Mouse (Mus musculus) midbrain, embryonic 15.5 days (tissue): ENCODE results near the gene Hoxc9. TPM values are rescaled to one million over a fixed set of nuclear protein-coding genes. Genes with fewer than 3 reads are reported as not detected.
A peak's percentile ranks its signal among the peaks of the same experiment; 100 is the strongest.

Source experiments
- ATAC-seq: fragments of 200-750 bp; cut with Nextera tagmentation; replicated peaks from 2 replicates; pipeline ENCODE4 v1.8.0; 2017; ENCODE audit warnings: moderate TSS enrichment
- H3K27ac ChIP-seq: fragments of 300-500 bp; sonication (generic); 2 replicates; pipeline ENCODE4 v1.5.1; 2015; ENCODE audit warnings: mild to moderate bottlenecking, inconsistent platforms
- H3K27me3 ChIP-seq: fragments of 300-500 bp; sonication (generic); replicated peaks from 2 replicates; pipeline ENCODE4 v1.6.1; 2015; ENCODE audit warnings: inconsistent platforms
- H3K36me3 ChIP-seq: fragments of 300-500 bp; sonication (generic); replicated peaks from 2 replicates; pipeline ENCODE4 v1.6.1; 2015; ENCODE audit warnings: inconsistent platforms
- H3K4me1 ChIP-seq: fragments of 300-500 bp; sonication (generic); 2 replicates; pipeline ENCODE4 v1.6.1; 2015; ENCODE audit warnings: inconsistent platforms
- H3K4me2 ChIP-seq: fragments of 300-500 bp; sonication (generic); 2 replicates; pipeline ENCODE4 v1.6.1; 2015; ENCODE audit warnings: inconsistent platforms, mild to moderate bottlenecking, moderate library complexity
- H3K4me3 ChIP-seq: fragments of 300-500 bp; sonication (generic); 2 replicates; pipeline ENCODE4 v1.5.1; 2015; ENCODE audit warnings: mild to moderate bottlenecking, inconsistent platforms
- H3K9ac ChIP-seq: fragments of 300-500 bp; sonication (generic); 2 replicates; pipeline ENCODE4 v1.6.1; 2015; ENCODE audit warnings: mild to moderate bottlenecking, inconsistent platforms
- H3K9me3 ChIP-seq: fragments of 300-500 bp; sonication (generic); 2 replicates; pipeline ENCODE4 v1.6.1; 2016; ENCODE audit warnings: inconsistent platforms
- WGBS: fragments of 180-500 bp; shearing (Covaris S2); methylation state at CpG from one replicate; pipeline ENCODE4 v1.1.7; 2015; ENCODE audit warnings: mixed read lengths; 5-methylcytosine and 5-hydroxymethylcytosine counted together
- polyA plus RNA-seq: library from polyadenylated mRNA; unstranded; fragments of >200 nt; fragmentation: Nextera tagmentation; extraction: Ambion mirVana; gene quantifications from 2 replicates; pipeline ENCODE4 v1.2.1, GENCODE M21; 2015

The Hoxc9 gene
- polyA plus RNA-seq, 1 experiment from 2014 or later, result not detected

DNA sequence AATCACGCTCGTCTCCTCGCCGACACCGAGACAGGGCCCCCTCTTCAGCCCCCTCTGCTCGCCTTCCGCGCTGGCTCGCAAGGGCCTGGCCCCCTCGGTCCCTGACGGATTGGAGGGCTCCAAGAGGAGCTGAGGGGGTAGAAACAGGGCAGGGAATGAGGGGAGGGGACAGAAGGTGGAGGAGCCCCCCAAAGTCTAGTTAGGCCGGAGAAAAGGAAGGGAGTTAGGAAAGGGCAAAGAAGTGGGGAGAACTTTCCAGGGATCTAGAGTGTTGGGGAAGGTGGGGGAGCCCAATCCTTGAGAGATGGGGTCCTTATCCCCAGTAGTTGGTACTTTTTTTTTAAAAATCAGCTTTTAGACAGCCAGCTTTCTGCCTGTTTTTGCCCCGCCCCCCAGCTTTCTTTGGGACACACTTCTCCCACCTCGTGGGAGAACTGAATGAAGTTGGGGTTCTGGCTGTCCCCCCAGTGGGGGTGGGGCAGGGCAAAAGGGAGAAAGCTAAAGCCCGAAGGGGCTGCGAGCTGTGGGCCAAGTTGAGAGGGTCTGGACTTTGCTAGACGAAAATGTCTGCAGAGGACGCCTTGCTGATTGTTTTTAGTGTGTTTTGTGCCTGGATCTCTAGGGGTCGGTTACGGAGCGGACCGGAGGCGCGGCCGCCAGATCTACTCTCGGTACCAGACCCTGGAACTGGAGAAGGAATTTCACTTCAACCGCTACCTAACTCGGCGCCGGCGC is 34.0 kb downstream of the Hoxc9 start:
- Histone ChIP-seq H3K27me3 (peaks cover 98% of the 10 kb centered on the region), H3K9me3 (no peaks in the 10 kb centered on the region), H3K4me1 (peaks cover 7% of the 10 kb centered on the region; the same call in 1 of the 2 replicates), H3K27ac (no peak overlapping the region), H3K4me2 (no peak overlapping the region), H3K9ac (no peak overlapping the region), H3K36me3 (no peaks in the 10 kb centered on the region), H3K4me3 (no peak overlapping the region)
- ATAC-seq, result no peak
- WGBS, result under 1% methylated on average over 31 of the region's 31 CpGs

DNA sequence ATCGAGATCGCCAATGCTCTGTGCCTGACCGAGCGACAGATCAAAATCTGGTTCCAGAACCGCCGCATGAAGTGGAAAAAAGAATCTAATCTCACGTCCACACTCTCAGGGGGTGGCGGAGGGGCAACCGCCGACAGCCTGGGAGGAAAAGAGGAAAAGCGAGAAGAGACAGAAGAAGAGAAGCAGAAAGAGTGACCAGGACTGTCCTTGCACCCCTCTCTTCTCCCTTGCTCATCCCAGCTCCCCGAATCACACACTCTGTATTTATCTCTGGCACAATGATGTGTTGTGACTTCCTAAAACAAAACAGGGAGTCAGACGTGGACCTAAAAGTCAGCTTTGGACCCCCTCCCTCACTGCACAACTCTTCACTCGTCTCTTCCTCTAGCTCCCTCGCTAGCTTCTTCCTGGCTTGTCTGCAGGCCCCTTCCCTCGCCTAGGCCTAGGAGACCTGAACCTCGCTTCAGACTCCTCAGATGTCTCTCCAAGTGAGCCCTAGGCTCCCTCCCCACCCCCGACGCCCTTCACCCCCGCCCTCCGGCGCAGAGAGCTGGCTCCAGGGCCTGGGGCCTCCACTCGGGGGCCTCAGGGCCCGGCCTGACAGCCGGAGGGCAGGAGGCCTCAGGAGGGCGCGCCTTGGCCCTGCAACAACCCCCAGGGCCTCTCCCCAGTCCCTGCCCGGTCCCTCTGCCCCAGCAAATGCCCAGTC is 34.8 kb downstream of the Hoxc9 start:
- ATAC-seq, result no peak
- Histone ChIP-seq H3K36me3 (no peaks in the 10 kb centered on the region), H3K9me3 (no peaks in the 10 kb centered on the region), H3K9ac (no peak overlapping the region), H3K4me3 (no peak overlapping the region), H3K4me2 (no peak overlapping the region), H3K27me3 (peaks cover 98% of the 10 kb centered on the region), H3K4me1 (peaks cover 7% of the 10 kb centered on the region; the same call in 1 of the 2 replicates), H3K27ac (no peak overlapping the region)
- 1% methylated on average over 28 of the region's 28 CpGs for WGBS

DNA sequence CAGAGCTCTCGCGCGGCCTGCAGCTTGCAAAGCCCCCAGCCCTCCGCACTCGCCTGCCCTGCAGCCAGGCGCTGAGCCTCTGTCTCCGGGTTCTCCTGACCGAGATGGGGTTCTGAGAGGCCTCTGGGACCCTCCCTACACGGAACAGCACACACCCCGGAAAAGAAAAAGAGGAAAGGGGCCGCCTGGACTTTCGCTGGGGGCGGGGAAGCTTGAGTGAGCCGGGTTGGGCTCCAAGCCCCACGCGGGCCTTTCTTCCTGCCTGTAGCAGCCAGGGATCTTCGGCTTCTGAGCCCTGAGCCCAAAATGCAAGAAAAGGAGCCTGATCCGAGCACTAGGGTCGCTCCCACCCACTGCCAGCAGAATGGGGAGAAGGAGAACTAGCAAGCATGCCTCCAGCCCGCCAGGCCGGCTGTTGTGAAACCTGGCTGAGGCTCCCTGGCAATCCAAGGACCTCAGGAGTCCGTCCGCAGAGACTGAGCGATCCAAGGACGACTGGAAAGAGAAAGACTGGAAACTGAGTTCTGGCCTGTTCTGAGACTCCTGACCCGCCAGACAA is 35.8 kb downstream of the Hoxc9 start:
- no peaks in the 10 kb centered on the region for H3K36me3 ChIP-seq
- ATAC-seq, result no peak
- peaks cover 98% of the 10 kb centered on the region for H3K27me3 ChIP-seq
- H3K9me3 ChIP-seq, result no peaks in the 10 kb centered on the region
- H3K9ac ChIP-seq, result no peak overlapping the region
- H3K4me3 ChIP-seq, result no peak overlapping the region
- peaks cover 7% of the 10 kb centered on the region; the same call in 1 of the 2 replicates for H3K4me1 ChIP-seq
- no peak overlapping the region for H3K4me2 ChIP-seq
- 2% methylated on average over 26 of the region's 26 CpGs for WGBS
- no peak overlapping the region for H3K27ac ChIP-seq

DNA sequence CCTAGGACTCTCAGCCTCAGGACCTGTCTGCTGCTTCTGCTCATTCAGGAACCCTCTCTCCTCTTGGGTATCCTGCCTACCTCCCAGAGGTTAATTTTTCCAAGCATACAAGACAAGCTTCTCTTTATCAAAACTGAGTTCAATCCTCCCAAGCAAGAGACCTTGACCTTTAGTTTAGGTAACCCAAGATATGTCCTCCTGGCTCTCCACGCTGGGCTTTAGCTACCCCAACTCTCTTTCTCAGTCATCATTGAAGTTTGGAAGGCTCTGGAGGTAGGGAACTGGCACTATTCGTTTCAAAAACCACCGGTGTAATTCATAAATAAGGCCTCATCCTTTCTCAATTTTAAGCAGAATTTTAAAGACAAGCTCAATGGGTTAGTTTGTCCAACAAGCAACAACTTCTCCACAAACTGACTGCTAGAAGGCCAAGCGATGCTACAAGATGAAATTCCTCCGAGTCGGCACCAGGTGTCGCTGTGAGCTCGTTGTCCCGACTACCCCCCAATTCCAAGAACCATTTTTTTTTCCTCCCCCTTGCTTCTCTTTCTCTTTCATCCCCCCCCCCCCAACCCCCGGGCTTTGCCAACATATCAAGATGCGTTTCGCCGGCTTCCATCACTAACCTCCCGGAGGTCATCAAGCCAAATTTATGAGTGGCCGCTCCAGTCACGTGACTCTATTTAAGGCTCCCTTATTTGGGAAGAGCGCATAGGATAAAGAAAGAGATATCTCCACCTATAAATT is 37.2 kb downstream of the Hoxc9 start:
- WGBS, result 3% methylated on average over 17 of the region's 17 CpGs
- no peak overlapping the region for H3K9ac ChIP-seq
- no peak for ATAC-seq
- H3K36me3 ChIP-seq, result no peaks in the 10 kb centered on the region
- peaks cover 98% of the 10 kb centered on the region for H3K27me3 ChIP-seq
- H3K9me3 ChIP-seq, result no peaks in the 10 kb centered on the region
- H3K4me1 ChIP-seq, result peaks cover 7% of the 10 kb centered on the region; the same call in 1 of the 2 replicates
- no peak overlapping the region for H3K4me3 ChIP-seq
- H3K4me2 ChIP-seq, result peak overlapping the region; percentile 29
- no peak overlapping the region for H3K27ac ChIP-seq

DNA sequence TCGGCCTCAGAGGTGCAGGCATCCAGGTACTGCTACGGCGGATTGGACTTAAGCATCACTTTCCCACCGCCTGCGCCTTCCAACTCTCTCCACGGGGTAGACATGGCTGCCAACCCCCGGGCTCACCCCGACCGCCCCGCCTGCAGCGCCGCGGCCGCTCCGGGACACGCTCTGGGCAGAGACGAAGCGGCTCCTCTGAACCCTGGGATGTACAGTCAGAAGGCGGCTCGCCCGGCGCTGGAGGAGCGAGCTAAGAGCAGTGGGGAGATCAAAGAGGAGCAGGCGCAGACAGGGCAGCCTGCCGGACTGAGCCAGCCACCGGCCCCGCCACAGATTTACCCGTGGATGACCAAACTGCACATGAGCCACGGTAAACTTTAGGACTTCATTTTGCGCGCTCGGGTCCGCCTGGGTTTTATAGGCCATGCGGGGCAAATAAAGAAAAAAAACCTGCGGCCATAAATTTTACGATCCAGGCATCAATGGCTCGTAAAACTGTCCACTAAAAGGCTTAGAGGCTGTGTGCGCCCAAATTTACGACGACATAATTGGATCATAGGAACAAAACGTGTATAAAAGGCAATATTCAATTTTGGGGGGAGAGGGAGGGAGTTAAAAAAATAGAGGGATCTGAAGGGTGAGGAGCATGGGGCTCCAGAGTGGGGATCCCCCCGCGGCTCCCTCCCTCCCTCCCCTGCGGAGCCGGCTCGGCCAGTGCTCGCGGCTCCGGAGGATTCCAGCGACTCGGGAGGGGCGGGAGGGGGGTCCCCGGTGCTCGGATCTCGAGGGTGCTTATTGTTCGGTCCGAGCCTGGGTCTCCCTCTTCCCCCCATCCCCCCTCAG is 38.1 kb downstream of the Hoxc9 start:
- under 1% methylated on average over 57 of the region's 57 CpGs for WGBS
- H3K27me3 ChIP-seq, result peaks cover 98% of the 10 kb centered on the region
- peaks cover 7% of the 10 kb centered on the region; the same call in 1 of the 2 replicates for H3K4me1 ChIP-seq
- no peak overlapping the region for H3K27ac ChIP-seq
- peak; percentile 56; the same call in 1 of the 2 replicates for ATAC-seq
- H3K4me2 ChIP-seq, result peak overlapping the region; percentile 29
- no peak overlapping the region for H3K9ac ChIP-seq
- H3K36me3 ChIP-seq, result no peaks in the 10 kb centered on the region
- H3K9me3 ChIP-seq, result no peaks in the 10 kb centered on the region
- peak overlapping the region; percentile 16 for H3K4me3 ChIP-seq

DNA sequence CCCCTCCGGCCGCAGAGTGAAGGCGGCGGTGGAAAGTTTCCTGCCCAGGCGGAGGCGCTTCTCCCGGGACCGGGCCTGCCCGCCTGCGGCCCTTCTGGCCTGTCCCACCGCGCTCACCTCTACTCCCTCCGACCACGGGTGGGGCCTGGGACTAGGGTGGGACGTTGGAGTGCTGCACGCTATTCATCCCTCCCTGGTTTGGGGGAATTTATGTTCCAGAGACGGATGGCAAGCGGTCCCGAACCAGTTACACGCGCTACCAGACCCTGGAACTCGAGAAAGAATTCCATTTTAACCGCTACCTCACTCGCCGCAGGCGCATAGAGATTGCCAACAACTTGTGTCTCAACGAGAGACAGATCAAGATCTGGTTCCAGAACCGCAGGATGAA is 38.8 kb downstream of the Hoxc9 start:
- ATAC-seq, result no peak
- Histone ChIP-seq H3K36me3 (no peaks in the 10 kb centered on the region), H3K9me3 (no peaks in the 10 kb centered on the region), H3K4me1 (peaks cover 7% of the 10 kb centered on the region; the same call in 1 of the 2 replicates), H3K27me3 (peaks cover 98% of the 10 kb centered on the region), H3K27ac (no peak overlapping the region), H3K4me2 (no peak overlapping the region), H3K4me3 (no peak overlapping the region), H3K9ac (no peak overlapping the region)
- 1% methylated on average over 28 of the region's 28 CpGs for WGBS

DNA sequence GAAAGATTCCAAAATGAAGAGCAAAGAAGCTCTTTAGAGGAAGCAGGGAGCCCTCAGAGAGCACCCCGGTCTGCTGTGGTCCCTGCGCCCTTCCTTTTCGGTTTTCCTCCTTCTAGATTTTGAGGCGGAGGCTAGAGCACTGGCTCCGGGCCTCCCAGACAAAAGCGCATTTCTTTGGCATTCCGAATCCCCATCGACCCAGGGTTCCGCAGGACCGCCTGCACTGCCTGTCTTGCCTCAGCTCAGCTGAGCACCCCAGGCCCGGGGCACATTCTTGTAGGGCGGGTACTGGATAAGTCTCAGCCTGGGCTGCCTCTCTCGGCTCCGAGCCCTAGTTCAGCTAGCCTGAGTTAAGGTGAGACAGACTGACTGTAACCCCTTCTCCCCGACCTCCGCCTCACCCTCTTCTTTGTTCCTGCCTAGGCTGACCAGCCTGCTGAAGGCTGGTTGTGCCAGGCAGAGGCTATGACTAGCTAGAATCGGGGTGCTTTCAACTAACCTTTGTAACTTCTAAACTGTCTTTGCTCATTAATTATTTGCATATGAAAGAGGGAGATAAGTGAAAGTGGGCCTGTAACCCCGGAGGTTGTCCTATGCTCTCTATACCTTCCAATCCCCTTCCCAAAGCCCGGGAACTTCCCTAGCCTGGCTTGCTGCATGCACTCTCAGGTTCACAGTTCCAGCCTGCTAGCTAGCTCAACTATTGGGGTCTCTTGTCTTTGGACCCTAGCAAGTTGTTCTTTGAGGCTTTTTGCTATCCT is 39.3 kb downstream of the Hoxc9 start:
- 1% methylated on average over 19 of the region's 19 CpGs for WGBS
- Histone ChIP-seq H3K4me1 (peaks cover 7% of the 10 kb centered on the region; the same call in 1 of the 2 replicates), H3K4me3 (no peak overlapping the region), H3K27ac (no peak overlapping the region), H3K27me3 (peaks cover 98% of the 10 kb centered on the region), H3K9ac (no peak overlapping the region), H3K4me2 (no peak overlapping the region), H3K36me3 (no peaks in the 10 kb centered on the region), H3K9me3 (no peaks in the 10 kb centered on the region)
- no peak for ATAC-seq

DNA sequence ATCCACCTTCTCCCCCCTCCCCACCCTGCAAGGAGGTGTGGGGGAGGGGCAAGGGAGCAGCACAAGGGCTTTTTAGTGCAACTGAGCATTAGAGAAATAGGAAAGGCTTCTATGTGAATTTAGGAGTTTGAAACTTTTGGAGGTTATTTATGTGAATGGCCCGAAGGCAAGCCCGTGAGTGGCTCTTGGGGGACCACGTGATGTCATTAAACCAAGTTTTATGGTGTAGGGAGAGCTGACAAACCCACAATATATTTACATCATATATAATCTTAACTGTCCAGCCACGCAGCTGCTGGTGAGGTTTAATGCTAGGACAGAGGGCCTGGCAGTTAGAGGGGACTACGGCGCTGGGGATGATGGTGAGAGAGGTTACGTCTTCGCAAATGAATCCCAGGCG is 42.4 kb downstream of the Hoxc9 start, which contains the start of gene Hoxc4:
Hoxc4 (plus strand) TSS at position 299 of the 400 bp plus-strand sequence.
- Histone ChIP-seq H3K4me3 (no peak within 1 kb of the TSS), H3K9me3 (no peaks in the 10 kb centered on the region), H3K27me3 (peaks cover 99% of the 10 kb centered on the region), H3K4me1 (peaks cover 7% of the 10 kb centered on the region; the same call in 1 of the 2 replicates), H3K9ac (no peak within 1 kb of the TSS), H3K4me2 (no peak within 1 kb of the TSS), H3K36me3 (no peaks in the 10 kb centered on the region), H3K27ac (no peak within 1 kb of the TSS)
- no peak for ATAC-seq
- WGBS, result 4% methylated on average over 9 of the region's 9 CpGs

DNA sequence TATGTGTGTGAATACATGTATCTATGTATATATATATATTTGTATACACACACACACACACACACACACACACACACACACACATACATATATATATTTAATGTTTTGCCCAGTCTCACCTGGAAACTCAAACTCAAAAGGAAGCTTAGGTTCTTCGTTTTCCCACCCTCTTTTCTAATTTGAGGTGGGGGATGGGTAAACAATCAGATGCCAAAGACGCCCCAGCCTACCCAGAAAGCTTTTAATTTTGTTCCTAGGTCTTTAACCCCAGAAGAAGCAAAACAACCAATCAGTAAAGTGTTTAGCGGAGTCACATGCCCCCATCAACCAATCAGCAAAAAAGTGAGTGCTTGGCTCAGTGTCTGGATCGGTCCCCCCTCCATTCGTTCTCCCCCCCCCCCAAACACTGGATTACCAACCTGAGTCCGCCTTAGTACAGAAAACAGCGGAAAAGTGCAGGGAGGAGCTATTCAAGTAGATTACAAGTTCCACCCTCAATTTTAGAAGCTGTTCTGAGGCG is 44.7 kb downstream of the Hoxc9 start:
- Histone ChIP-seq H3K27ac (no peak overlapping the region), H3K4me2 (no peak overlapping the region), H3K9ac (no peak overlapping the region), H3K4me1 (no peaks in the 10 kb centered on the region), H3K27me3 (peaks cover 99% of the 10 kb centered on the region), H3K9me3 (no peaks in the 10 kb centered on the region), H3K4me3 (no peak overlapping the region), H3K36me3 (no peaks in the 10 kb centered on the region)
- no peak for ATAC-seq
- WGBS, result 0% methylated on average over 8 of the region's 8 CpGs

DNA sequence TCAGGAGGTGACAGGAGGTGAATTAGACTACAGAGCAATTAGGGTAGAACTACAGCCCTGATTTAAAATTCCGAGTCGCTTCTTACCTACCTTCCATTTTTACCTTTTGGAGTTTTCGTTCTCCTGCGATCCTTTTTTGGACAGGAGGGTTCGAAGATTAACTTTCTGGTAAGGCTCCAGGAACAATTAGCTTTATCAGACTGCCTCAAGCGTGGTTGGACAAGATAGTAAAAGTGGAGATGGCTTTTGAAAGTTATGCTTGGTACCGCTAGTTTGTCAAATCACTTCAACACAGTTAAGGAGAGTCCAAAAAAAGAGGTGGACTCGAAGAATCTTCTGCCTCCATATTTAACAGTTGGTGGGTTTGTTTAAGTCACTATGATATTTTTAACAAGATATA is 45.3 kb downstream of the Hoxc9 start:
- 8% methylated on average over 8 of the region's 8 CpGs for WGBS
- no peak overlapping the region for H3K27ac ChIP-seq
- H3K9ac ChIP-seq, result no peak overlapping the region
- ATAC-seq, result no peak
- H3K9me3 ChIP-seq, result no peaks in the 10 kb centered on the region
- peaks cover 99% of the 10 kb centered on the region for H3K27me3 ChIP-seq
- no peak overlapping the region for H3K4me2 ChIP-seq
- no peaks in the 10 kb centered on the region for H3K36me3 ChIP-seq
- H3K4me3 ChIP-seq, result no peak overlapping the region
- H3K4me1 ChIP-seq, result no peaks in the 10 kb centered on the region

DNA sequence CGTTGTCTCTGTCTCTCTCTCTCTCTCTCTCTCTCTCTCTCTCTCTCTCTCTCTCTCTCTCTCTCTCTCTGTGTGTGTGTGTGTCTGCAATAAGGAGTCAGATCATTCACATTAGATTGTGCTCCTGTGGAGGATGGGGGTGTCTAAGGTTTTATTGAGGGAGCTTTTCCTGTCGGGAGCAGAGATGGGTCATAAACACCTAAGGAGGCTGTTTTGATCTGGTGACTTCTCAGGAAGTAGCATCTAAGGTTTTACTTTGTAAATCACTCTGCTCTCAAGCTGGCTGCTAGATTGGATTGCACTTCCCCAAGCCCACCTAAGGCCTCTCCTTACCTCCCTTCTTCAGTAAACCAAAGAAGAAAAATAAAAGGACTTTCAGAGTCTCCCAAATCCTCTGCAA is 47.9 kb downstream of the Hoxc9 start:
- Histone ChIP-seq H3K4me2 (no peak overlapping the region), H3K4me3 (no peak overlapping the region), H3K9me3 (no peaks in the 10 kb centered on the region), H3K27ac (no peak overlapping the region), H3K36me3 (no peaks in the 10 kb centered on the region), H3K9ac (no peak overlapping the region), H3K27me3 (peaks cover 99% of the 10 kb centered on the region), H3K4me1 (no peaks in the 10 kb centered on the region)
- 5% methylated on average over 2 of the region's 2 CpGs for WGBS
- no peak for ATAC-seq
